Mouse (Mus musculus) hindbrain, embryonic 14.5 days (tissue): ENCODE measurements around the gene Igf2r. TPM values are rescaled to one million over a fixed set of nuclear protein-coding genes. Genes with fewer than 3 reads are reported as not detected.

Source experiments
- ATAC-seq: fragments of 200-750 bp; cut with Nextera tagmentation; 2 replicates; pipeline ENCODE4 v1.8.0; 2017; ENCODE audit warnings: moderate number of reproducible peaks, mild to moderate bottlenecking, moderate TSS enrichment, moderate library complexity; ENCODE audit not compliant: low FRiP score
- DNase-seq: peaks from one replicate; pipeline ENCODE4 v3.0.0-alpha.2; 2015; ENCODE audit warnings: low spot score
- H3K27ac ChIP-seq: fragments of 300-500 bp; sonication (generic); 2 replicates; pipeline ENCODE4 v1.5.1; 2014; ENCODE audit warnings: mild to moderate bottlenecking, moderate library complexity
- H3K27me3 ChIP-seq: fragments of 300-500 bp; sonication (generic); 2 replicates; pipeline ENCODE4 v1.6.1; 2014; ENCODE audit warnings: mild to moderate bottlenecking, low read length, mixed read lengths; ENCODE audit not compliant: control insufficient read depth, insufficient read depth
- H3K36me3 ChIP-seq: fragments of 300-500 bp; sonication (generic); replicated peaks from 2 replicates; pipeline ENCODE4 v1.6.1; 2014; ENCODE audit not compliant: control insufficient read depth, insufficient read depth
- H3K4me1 ChIP-seq: fragments of 300-500 bp; sonication (generic); replicated peaks from 2 replicates; pipeline ENCODE4 v1.6.1; 2014; ENCODE audit warnings: antibody characterized with exemption, low read length, mixed read lengths; ENCODE audit not compliant: control insufficient read depth, insufficient read depth
- H3K4me2 ChIP-seq: fragments of 300-500 bp; sonication (generic); replicated peaks from 2 replicates; pipeline ENCODE4 v1.6.1; 2014; ENCODE audit warnings: mild to moderate bottlenecking, moderate library complexity
- H3K4me3 ChIP-seq: fragments of 300-500 bp; sonication (generic); replicated peaks from 2 replicates; pipeline ENCODE4 v1.5.1; 2014; ENCODE audit warnings: mild to moderate bottlenecking, low read length
- H3K9ac ChIP-seq: fragments of 300-500 bp; sonication (generic); 2 replicates; pipeline ENCODE4 v1.6.1; 2014
- H3K9me3 ChIP-seq: fragments of 300-500 bp; sonication (generic); 2 replicates; pipeline ENCODE4 v1.6.1; 2016; ENCODE audit warnings: low read length; ENCODE audit not compliant: control insufficient read depth
- WGBS: fragments of 180-500 bp; shearing (Covaris S2); extraction: QIAGEN DNeasy Blood & Tissue Kit; methylation state at CpG from one replicate; pipeline ENCODE4 v1.1.7; 2014; 5-methylcytosine and 5-hydroxymethylcytosine counted together
- polyA plus RNA-seq: library from polyadenylated mRNA; unstranded; fragments of >200 nt; fragmentation: Nextera tagmentation; extraction: Ambion mirVana; gene quantifications from 2 replicates; pipeline ENCODE4 v1.2.1, GENCODE M21; 2014

The Igf2r gene
- polyA plus RNA-seq, 1 experiment from 2014 or later: 14.9 TPM

DNA sequence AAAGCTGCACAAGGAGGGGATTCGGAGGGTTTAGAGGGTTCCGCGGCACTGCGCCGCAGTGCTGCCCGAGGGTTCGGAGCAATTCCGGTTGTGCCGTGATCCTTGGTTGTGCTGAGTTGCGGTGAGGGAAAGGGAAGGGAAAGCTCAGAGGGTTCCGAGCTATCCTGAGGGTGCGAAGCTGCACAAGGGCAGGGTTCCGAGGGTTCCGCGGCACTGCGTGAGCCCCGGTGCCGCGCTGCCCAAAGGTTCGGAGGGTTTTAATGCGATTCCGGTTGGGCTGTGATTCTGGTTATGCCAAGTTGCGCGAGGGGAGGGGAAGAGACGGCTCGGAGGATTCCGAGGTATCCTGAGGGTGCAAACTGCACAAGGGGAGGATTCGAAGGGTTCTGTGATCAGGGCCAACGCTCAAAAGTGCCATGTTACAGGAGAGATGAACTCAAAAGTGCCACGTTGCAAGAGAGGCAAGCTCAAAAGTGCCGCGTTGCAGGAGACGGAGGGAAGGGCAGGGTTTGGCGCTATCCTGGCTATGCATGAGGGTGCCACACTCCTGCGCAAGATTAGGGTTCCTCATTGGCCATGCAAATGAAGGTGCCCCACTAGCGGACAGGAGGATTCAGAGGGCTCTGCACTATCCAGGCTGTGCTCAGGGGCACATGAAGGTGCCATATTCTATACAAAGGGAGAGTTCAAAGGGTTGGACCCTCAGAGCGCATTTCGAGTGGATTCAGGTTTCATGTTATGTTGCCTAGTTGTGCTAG lies 27.1 kb downstream of the Igf2r start:
- Histone ChIP-seq H3K4me3 (peak overlapping the region; percentile 40), H3K4me2 (peak overlapping the region; percentile 55), H3K4me1 (no peaks in the 10 kb centered on the region), H3K27me3 (no peaks in the 10 kb centered on the region), H3K9ac (peak overlapping the region; percentile 48), H3K27ac (no peak overlapping the region), H3K36me3 (peaks cover 63% of the 10 kb centered on the region), H3K9me3 (peaks cover 32% of the 10 kb centered on the region)
- DNase-seq: no peak
- ATAC-seq: peak; percentile 50; the same call in 1 of the 2 replicates
- WGBS: 48% methylated on average over 38 of the region's 38 CpGs

DNA sequence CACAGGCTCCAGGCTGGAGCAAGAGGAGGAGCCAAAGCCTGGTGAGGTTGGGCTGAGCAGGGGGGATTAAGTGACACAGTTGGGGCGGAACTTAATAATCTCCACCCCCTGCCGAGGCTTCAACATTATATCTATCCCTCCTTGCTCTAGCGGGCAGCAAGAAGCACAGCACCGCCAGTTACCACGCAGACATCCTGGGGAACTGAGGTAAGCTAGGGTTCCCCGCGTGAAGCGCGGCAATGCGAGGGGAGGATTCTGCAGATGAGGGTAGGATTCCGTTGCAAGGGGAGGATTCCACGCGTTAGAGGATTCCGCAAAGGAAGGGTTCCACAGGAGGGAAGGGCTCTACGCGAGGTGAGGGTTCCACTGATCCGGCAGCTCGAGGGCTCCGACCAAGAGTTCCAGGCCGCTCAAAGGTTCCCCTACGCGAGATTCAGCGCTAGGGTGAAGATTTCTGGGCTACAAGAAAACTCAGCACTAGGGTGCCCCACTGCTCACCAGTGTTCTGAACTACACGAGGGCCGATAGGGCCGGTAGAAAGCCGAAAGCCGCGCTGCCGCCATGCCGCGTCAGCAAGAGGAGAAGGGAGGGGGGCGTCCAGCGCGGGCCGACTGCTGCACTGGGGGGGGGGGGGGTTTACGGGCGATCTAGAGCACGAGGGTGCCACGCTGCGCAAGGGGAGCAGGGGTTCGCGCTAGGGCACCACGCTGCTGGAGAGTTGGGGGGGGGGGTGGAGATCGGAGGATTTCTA lies 28.1 kb downstream of the Igf2r start:
- Histone ChIP-seq H3K27ac (peak overlapping the region; percentile 34; the same call in 1 of the 2 replicates), H3K4me3 (peak overlapping the region; percentile 40), H3K36me3 (peaks cover 66% of the 10 kb centered on the region), H3K27me3 (no peaks in the 10 kb centered on the region), H3K4me1 (no peaks in the 10 kb centered on the region), H3K9me3 (peaks cover 32% of the 10 kb centered on the region), H3K4me2 (peak overlapping the region; percentile 55), H3K9ac (peak overlapping the region; percentile 48)
- 57% methylated on average over 45 of the region's 45 CpGs for WGBS
- peak; percentile 77 for ATAC-seq
- DNase-seq: no peak

DNA sequence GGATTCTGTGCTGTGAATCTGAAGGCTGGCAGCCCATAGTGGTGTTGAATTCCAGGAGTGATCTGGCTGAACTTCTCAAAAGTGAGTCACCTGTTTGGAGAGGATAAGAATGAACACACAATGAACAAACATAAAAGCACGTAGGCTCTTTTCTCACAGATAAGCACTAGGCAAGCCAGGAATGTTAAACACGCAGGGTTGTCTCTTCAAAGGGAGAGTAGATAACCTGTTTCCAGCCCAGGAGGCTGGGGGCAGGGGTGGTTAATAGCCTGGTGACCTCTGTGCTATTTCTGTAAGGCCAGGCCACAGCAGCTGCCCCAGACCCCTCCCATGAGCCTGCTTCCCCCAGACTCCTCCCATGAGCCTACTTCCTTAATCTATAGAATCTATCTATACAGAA lies 29.1 kb downstream of the Igf2r start:
- Histone ChIP-seq H3K4me3 (no peak overlapping the region), H3K27me3 (no peaks in the 10 kb centered on the region), H3K36me3 (peaks cover 68% of the 10 kb centered on the region), H3K4me1 (no peaks in the 10 kb centered on the region), H3K27ac (no peak overlapping the region), H3K9me3 (peaks cover 32% of the 10 kb centered on the region), H3K4me2 (no peak overlapping the region), H3K9ac (no peak overlapping the region)
- DNase-seq: no peak
- WGBS: 75% methylated on average over 2 of the region's 2 CpGs
- no peak for ATAC-seq

DNA sequence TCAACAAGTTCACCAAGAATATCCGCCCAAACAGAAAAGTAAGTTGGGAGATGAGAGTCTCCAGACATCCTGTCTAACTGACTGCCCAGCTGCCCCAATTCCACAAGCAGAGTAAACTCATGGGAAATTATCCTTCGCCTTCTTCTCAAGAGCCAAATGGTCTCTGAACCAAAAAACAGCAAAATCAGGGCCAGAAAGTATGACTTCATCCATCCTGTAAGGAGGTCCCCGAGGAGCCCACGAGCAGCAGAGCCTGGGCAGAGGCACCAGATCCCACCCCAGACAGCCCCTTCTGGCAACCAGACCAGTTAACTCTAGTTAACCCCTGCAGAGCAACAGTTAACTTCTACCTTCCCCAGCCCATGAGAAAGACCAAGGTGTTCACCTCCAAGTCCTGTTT lies 29.9 kb downstream of the Igf2r start:
- H3K4me1 ChIP-seq: no peaks in the 10 kb centered on the region
- H3K9me3 ChIP-seq: peaks cover 32% of the 10 kb centered on the region

DNA sequence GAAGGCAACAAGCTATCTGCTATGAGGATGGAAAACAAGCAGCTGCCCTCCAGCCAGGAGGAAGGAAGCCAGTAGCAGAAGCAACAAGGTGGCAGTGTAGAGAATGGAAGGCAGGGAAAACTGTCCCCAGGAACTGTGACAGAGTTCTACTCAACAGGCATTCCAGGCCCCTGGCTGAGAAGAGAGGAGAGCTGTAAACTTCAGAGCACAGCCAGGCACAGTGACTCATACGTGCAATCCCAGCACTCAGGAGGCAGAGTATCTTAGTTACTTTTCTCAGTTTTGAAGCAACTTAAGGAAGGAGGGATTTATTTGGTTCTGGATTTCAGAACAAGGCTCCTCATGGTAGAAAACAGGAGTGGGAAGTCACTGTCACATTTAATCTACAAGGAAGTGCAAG lies 31.5 kb downstream of the Igf2r start:
- Histone ChIP-seq H3K27me3 (no peaks in the 10 kb centered on the region), H3K4me3 (no peak overlapping the region), H3K9me3 (peaks cover 17% of the 10 kb centered on the region), H3K4me1 (no peaks in the 10 kb centered on the region), H3K4me2 (no peak overlapping the region), H3K36me3 (peaks cover 67% of the 10 kb centered on the region), H3K27ac (no peak overlapping the region), H3K9ac (no peak overlapping the region)
- DNase-seq (no peak), ATAC-seq (no peak)
- WGBS: 61% methylated on average over 1 of the region's 1 CpGs

More for the DNA sequence above, 29.9 kb downstream of the Igf2r start:
- DNase-seq (no peak), ATAC-seq (no peak)
- peaks cover 66% of the 10 kb centered on the region for H3K36me3 ChIP-seq
- no peak overlapping the region for H3K27ac ChIP-seq
- no peak overlapping the region for H3K9ac ChIP-seq
- H3K27me3 ChIP-seq: no peaks in the 10 kb centered on the region
- no peak overlapping the region for H3K4me3 ChIP-seq
- 82% methylated on average over 4 of the region's 4 CpGs for WGBS
- H3K4me2 ChIP-seq: no peak overlapping the region

DNA sequence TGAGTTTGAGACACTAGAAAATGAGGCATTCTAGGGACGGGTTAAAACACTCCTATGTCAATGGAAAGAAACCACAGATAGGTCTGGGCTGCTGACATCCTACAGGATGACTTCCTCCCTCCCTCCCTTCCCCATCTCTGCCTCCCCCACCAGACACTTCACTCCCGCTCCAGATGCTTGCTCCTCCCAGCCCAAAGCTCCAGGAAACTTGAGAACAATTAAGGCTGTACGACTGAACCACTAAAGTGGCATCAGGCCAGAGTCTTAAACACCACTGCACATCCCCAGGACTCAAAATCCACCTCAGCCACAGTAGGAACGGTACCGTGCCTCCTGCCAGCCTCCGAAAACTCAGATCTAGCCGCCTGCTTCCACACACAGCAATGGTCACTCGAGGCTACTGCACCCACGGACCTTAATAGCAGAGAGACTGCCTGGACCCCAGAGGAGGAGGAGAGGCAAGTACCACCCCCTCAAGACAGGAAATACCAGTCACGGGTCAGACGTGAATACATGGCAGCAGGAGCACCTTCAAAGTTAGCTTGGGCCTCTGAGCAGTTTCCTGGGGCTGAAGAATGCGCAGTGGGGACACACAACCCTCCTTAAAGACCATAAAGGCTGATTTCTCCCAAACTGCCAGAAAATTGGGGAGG lies 35.1 kb downstream of the Igf2r start:
- Histone ChIP-seq H3K4me1 (no peaks in the 10 kb centered on the region), H3K36me3 (peaks cover 82% of the 10 kb centered on the region), H3K27ac (no peak overlapping the region), H3K4me2 (no peak overlapping the region), H3K27me3 (no peaks in the 10 kb centered on the region), H3K9me3 (no peaks in the 10 kb centered on the region), H3K9ac (no peak overlapping the region), H3K4me3 (no peak overlapping the region)
- ATAC-seq (no peak), DNase-seq (no peak)
- WGBS: 77% methylated on average over 12 of the region's 12 CpGs

DNA sequence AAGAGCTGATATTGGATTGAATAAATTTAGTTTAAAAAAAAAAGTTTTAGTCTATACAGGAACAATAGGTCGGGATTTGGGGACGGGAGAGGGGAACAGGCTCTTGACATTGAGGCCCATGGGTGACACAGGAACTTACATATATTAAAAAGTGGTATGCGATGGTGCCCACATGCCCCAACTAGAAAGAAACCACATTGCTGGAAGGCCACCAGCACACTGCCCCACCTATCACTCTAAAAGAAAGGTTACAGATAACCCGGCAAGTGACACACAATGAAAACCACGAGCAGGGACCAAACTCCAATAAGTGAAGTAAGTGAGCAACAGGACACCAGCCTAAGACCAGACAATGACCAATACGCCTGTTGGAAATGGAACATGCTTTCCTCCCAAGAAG lies 36.3 kb downstream of the Igf2r start:
- Histone ChIP-seq H3K4me2 (no peak overlapping the region), H3K27ac (no peak overlapping the region), H3K4me1 (no peaks in the 10 kb centered on the region), H3K9ac (no peak overlapping the region), H3K27me3 (no peaks in the 10 kb centered on the region), H3K4me3 (no peak overlapping the region), H3K9me3 (no peaks in the 10 kb centered on the region), H3K36me3 (peaks cover 70% of the 10 kb centered on the region)
- ATAC-seq: no peak
- DNase-seq: no peak
- 92% methylated on average over 6 of the region's 6 CpGs for WGBS

DNA sequence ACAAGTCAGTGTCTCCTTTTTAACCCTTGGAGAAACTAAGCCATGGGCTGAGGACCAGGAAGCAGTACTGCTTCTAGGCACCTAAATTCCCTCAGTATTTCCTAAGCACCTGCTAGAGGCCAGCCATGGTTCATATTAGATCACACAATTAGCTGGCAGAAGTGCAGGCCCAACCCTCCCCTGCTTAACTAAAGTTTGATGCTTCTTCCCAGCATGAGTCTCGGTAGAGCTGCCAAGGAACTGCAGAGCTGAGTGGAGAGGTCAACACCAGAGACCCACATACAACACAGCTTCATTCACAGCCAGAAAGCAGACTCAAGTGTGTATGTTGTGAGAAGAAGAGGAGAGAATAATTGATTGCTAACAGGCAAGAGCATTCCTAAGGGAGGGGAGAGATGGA lies 40.9 kb downstream of the Igf2r start:
- Histone ChIP-seq H3K27me3 (no peaks in the 10 kb centered on the region), H3K27ac (no peak overlapping the region), H3K36me3 (peaks cover 49% of the 10 kb centered on the region), H3K9ac (no peak overlapping the region), H3K4me3 (no peak overlapping the region), H3K9me3 (no peaks in the 10 kb centered on the region), H3K4me1 (peaks cover 24% of the 10 kb centered on the region; the same call in 1 of the 2 replicates), H3K4me2 (no peak overlapping the region)
- WGBS: 30% methylated on average over 1 of the region's 1 CpGs
- no peak for ATAC-seq
- DNase-seq: no peak

DNA sequence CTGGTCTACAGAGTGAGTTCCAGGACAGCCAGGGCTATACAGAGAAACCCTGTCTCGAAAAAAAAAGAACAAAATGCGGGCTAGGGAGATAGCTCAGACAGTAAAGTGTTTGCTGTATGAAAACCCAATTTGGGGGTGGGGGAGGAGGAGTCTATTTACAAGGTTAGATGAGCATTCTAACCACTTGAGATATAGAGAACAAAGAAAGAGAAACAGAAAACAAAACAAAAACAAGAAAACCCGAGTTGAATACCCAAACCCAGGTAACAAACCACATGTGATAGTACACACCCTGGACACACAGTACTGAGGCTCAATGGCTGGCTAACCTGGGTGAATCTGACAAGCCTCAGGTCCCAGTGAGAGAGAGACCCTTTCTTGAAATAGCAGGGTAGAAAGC lies 41.7 kb downstream of the Igf2r start:
- ATAC-seq: no peak
- WGBS: 88% methylated on average over 3 of the region's 3 CpGs

More for the DNA sequence above, 41.7 kb downstream of the Igf2r start:
- Histone ChIP-seq H3K4me2 (no peak overlapping the region), H3K4me3 (no peak overlapping the region), H3K9me3 (no peaks in the 10 kb centered on the region), H3K4me1 (peaks cover 24% of the 10 kb centered on the region; the same call in 1 of the 2 replicates), H3K36me3 (peaks cover 47% of the 10 kb centered on the region), H3K27me3 (no peaks in the 10 kb centered on the region), H3K27ac (no peak overlapping the region), H3K9ac (no peak overlapping the region)
- no peak for DNase-seq
